Comparison of ENCODE assay signal across 10 mouse cellular contexts in the genomic region with DNA sequence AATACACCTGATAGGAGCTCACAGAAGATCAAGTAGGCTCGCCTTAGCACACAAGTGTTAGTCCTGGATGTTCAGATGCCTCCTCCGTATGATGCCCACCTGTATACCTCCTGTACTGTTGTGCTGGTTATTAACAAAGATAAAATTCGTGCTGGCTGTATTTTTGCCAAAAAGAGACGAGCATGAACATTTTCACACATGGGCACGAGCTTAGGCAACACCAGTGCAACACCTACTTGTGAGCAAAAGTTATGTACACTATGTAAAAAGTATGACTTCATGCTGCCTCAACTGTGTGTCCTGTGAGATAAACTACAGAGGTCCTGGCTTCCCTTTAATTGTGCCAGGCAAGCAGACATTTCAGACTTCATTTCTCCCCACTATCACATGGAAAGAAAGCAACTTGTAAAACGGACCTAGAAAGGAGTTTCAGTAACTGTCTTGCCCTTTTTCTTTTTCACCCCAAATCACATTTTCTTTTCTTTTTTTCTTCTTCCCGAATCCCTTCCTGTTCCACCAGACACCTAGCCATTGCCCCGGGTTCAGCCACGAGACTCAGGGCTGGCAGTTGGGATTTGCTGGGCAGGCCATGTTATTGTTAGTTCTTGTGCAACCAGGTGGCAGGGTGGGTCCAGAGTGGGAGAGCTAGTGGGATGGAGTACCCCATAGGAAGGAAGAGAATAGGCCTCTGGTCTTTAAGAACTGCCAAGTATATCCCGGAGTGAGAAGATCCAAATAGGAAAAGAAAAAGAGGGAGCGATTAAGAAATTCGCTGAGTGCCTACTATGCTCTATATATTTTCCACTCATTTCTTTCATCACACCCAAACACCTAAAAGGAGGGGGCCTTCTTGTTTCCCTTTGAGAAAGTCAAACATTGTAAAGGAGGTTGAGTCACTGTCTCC. TPM values are rescaled to one million over a fixed set of nuclear protein-coding genes. Genes with fewer than 3 reads are reported as not detected.
A peak's percentile ranks its signal among the peaks of the same experiment; 100 is the strongest.
DNase-seq lines count a peak whose midpoint lies in the region; ATAC-seq and TF ChIP-seq lines count a peak whose summit lies in the region.
"Had no signal": no experiment of that assay in that cellular context is flagged by ENCODE, and none has a peak within 500 bp of the region (broad histone marks: within the 10 kb centered on the region; RNA-seq: fewer than 3 reads in every experiment).

No protein-coding gene starts in this region.

- no peak for TF ChIP-seq EP300 in ES-Bruce4 (IDR thresholded peaks at IDR 0.05; ENCODE audit: insufficient read depth, low read depth, low read length)

- H3K27me3 ChIP-seq in ES-Bruce4 (ENCODE audit: control insufficient read depth, insufficient read depth, low read length, poor library complexity, severe bottlenecking), result peaks cover 50% of the 10 kb centered on the region
- H3K27me3 ChIP-seq in heart, embryonic 15.5 days, result peaks cover 100% of the 10 kb centered on the region
- peaks cover 99% of the 10 kb centered on the region for H3K27me3 ChIP-seq in limb, embryonic 15.5 days

- no peaks in the 10 kb centered on the region for H3K36me3 ChIP-seq in ES-Bruce4 (ENCODE audit: control insufficient read depth, insufficient read depth, low read length, poor library complexity, severe bottlenecking)
- H3K36me3 ChIP-seq in heart, embryonic 15.5 days, result no peaks in the 10 kb centered on the region
- no peaks in the 10 kb centered on the region for H3K36me3 ChIP-seq in limb, embryonic 15.5 days

- no peak overlapping the region for H3K27ac ChIP-seq in ES-Bruce4 (ENCODE audit: insufficient read depth, low read length)
- H3K27ac ChIP-seq in heart, embryonic 15.5 days, result no peak overlapping the region
- no peak overlapping the region for H3K27ac ChIP-seq in limb, embryonic 15.5 days

- ATAC-seq in heart, embryonic 15.5 days (replicated peaks; ENCODE audit: insufficient number of reproducible peaks, insufficient read depth, low FRiP score, low read depth), result no peak
- no peak for ATAC-seq in limb, embryonic 15.5 days (ENCODE audit: insufficient number of reproducible peaks, low FRiP score, low TSS enrichment, low read depth)
- no peak for ATAC-seq in megakaryocyte progenitor cell, adult 5-6 weeks (replicated peaks; ENCODE audit: poor library complexity)

- intact Hi-C loops in heart, postnatal 25 days (cut with DNase I), result loop anchor here (5.0 to 10.0 kb wide), 3 partner anchors 62 to 875 kb away; partner anchors contain the start of genes Dennd1a, Nek6 and Ppp6c
- intact Hi-C loops in gastrocnemius, postnatal 14 days (cut with DNase I; ENCODE audit: low total_unique reads), result no loop called here

- no peaks in the 10 kb centered on the region for H3K4me1 ChIP-seq in ES-Bruce4 (ENCODE audit: control insufficient read depth, insufficient read depth, low read length)
- H3K4me1 ChIP-seq in heart, embryonic 15.5 days (replicated peaks), result peaks cover 40% of the 10 kb centered on the region
- H3K4me1 ChIP-seq in limb, embryonic 15.5 days, result peaks cover 50% of the 10 kb centered on the region

- no peak for TF ChIP-seq CTCF in ES-Bruce4 (IDR thresholded peaks at IDR 0.05; ENCODE audit: low read depth, low read length)

- peak overlapping the region; percentile 76 for H3K4me2 ChIP-seq in heart, embryonic 15.5 days
- peak overlapping the region; percentile 87 for H3K4me2 ChIP-seq in limb, embryonic 15.5 days

- no peak for TF ChIP-seq POLR2A in ES-Bruce4 (IDR thresholded peaks at IDR 0.05; ENCODE audit: insufficient read depth, low read length)

- WGBS in heart, embryonic 15.5 days, result 11% methylated on average over 12 of the region's 12 CpGs
- 26% methylated on average over 12 of the region's 12 CpGs for WGBS in limb, embryonic 15.5 days

- peak; percentile 88 for DNase-seq in heart, adult 11 months
- DNase-seq in heart, postnatal 25 days (ENCODE audit: low spot score), result no peak
- DNase-seq in layer of hippocampus, adult 8-10 months (ENCODE audit: low spot score in 2 of 2), result no peak
- DNase-seq in gastrocnemius, postnatal 14 days, result no peak
- DNase-seq: kidney, postnatal 25 days had no signal

- H3K9ac ChIP-seq in ES-Bruce4 (ENCODE audit: low read depth, poor library complexity, severe bottlenecking), result peak overlapping the region; percentile 1; the same call in 1 of the 2 replicates
- no peak overlapping the region for H3K9ac ChIP-seq in heart, embryonic 15.5 days
- no peak overlapping the region for H3K9ac ChIP-seq in limb, embryonic 15.5 days

- no peaks in the 10 kb centered on the region for H3K9me3 ChIP-seq in ES-Bruce4 (replicated peaks; ENCODE audit: control insufficient read depth, insufficient read depth, low read length, poor library complexity, severe bottlenecking)
- H3K9me3 ChIP-seq in heart, embryonic 15.5 days (replicated peaks), result no peaks in the 10 kb centered on the region
- no peaks in the 10 kb centered on the region for H3K9me3 ChIP-seq in limb, embryonic 15.5 days

- H3K4me3 ChIP-seq in ES-Bruce4 (ENCODE audit: low read depth, low read length), result no peak overlapping the region
- H3K4me3 ChIP-seq in heart, embryonic 15.5 days, result no peak overlapping the region
- peak overlapping the region; percentile 58 for H3K4me3 ChIP-seq in limb, embryonic 15.5 days
- H3K4me3 ChIP-seq: erythroblast, embryonic 14.5 days had no signal

RNA-seq across cellular contexts. Expression of gene Lhx2, which starts 10.6 kb away (rescaled TPM):
- total RNA-seq in heart, postnatal 25 days (2021), result under 1 TPM in 1 of 2 experiments, not detected in 1; 0.29 TPM
- 0.36 TPM in 1 of 2 replicates, not detected in the other for polyA plus RNA-seq in ES-Bruce4 (2011; ENCODE audit: insufficient read depth, insufficient read length, low read depth, missing spikeins)
- polyA plus RNA-seq in heart, embryonic 15.5 days (2015; fragmentation: Nextera tagmentation; extraction: Ambion mirVana), result 0.05 TPM in 1 of 2 replicates, not detected in the other
- 5.1 and 8.5 TPM in 2 replicates for polyA plus RNA-seq in limb, embryonic 15.5 days (2015; fragmentation: Nextera tagmentation; extraction: Ambion mirVana)
- not detected in 2 replicates for total RNA-seq in megakaryocyte progenitor cell, adult 5-6 weeks (2015)
- total RNA-seq in megakaryocyte progenitor cell, adult 5-6 weeks (2017), result not detected in 2 replicates
- total RNA-seq in layer of hippocampus, adult 8-10 months (2022), result 10 to 100 TPM; 67.2 to 84.6 (median 74.4) TPM
- under 1 TPM; 0.23 to 0.29 TPM for total RNA-seq in gastrocnemius, postnatal 14 days (2021)

Comparison
In these comparisons a context has a peak if more than half of its experiments do, and no peak if none do; other contexts are left out.
1. RNA of gene Lhx2, which starts 10.6 kb away (total RNA-seq): 67.2 to 84.6 TPM in layer of hippocampus, adult 8-10 months; 0.23 to 0.29 TPM in gastrocnemius, postnatal 14 days, 0.29 TPM in heart, postnatal 25 days and not detected in megakaryocyte progenitor cell, adult 5-6 weeks; every median in the first group is over 10 times any median in the second.